Mouse (Mus musculus) monocyte, adult 5-6 weeks (primary cell): Measurements from ENCODE around the gene 1700025F22Rik. TPM values are rescaled to one million over a fixed set of nuclear protein-coding genes. Genes with fewer than 3 reads are reported as not detected.
"Not testable (repeated sequence)": the region's sequence is repeated elsewhere in the genome, so short reads cannot be mapped to it uniquely, and the experiment has no call there.

Experiments used
- ATAC-seq: fragments of 153-309, 156-312 bp; replicated peaks from 2 replicates; pipeline ENCODE4 v1.8.0; 2017; ENCODE audit warnings: mild to moderate bottlenecking; ENCODE audit not compliant: low TSS enrichment, insufficient number of reproducible peaks, severe bottlenecking, poor library complexity, low FRiP score
- total RNA-seq: library from RNA; stranded (forward); fragments of 200-1000, 200-491, 200-594 nt; gene quantifications from 3 replicates; pipeline ENCODE4 v1.2.3, GENCODE M21; 2017

Gene 1700025F22Rik
- not detected in 3 replicates for total RNA-seq

GRCm38 (mm10) chr19:11165172-11165571, at the start of gene 1700025F22Rik:
1700025F22Rik (minus strand) TSS chr19:11165320.
- peak; percentile 87 for ATAC-seq

GRCm38 (mm10) chr19:11196546-11196945, 31.4 kb upstream of the 1700025F22Rik start, which contains the start of gene Ms4a13:
Ms4a13 (minus strand) TSS chr19:11196737.
- ATAC-seq = no peak

GRCm38 (mm10) chr19:11192552-11192951, 27.4 kb upstream of the 1700025F22Rik start:
- ATAC-seq = no peak

GRCm38 (mm10) chr19:11184121-11184520, 19.0 kb upstream of the 1700025F22Rik start:
- peak; percentile 68; the same call in 1 of the 2 replicates for ATAC-seq

GRCm38 (mm10) chr19:11177464-11177863, 12.3 kb upstream of the 1700025F22Rik start:
- no peak for ATAC-seq

- ATAC-seq = not testable (repeated sequence)
These were observed 7.2 kb downstream of the 1700025F22Rik start for GRCm38 (mm10) chr19:11157890-11158289.

- no peak for ATAC-seq
These were observed 29.8 kb downstream of the 1700025F22Rik start for GRCm38 (mm10) chr19:11135336-11135735.

GRCm38 (mm10) chr19:11134852-11135251, 30.3 kb downstream of the 1700025F22Rik start:
- ATAC-seq = no peak

- not testable (repeated sequence) for ATAC-seq
These were observed 34.3 kb downstream of the 1700025F22Rik start, which contains the start of gene 1700017D01Rik for GRCm38 (mm10) chr19:11130776-11131175. 1700017D01Rik (minus strand) TSS chr19:11130876.

- no peak for ATAC-seq
These were observed 35.4 kb downstream of the 1700025F22Rik start for GRCm38 (mm10) chr19:11129702-11130101.

- ATAC-seq = peak; percentile 91
These were observed 44.1 kb downstream of the 1700025F22Rik start for GRCm38 (mm10) chr19:11121016-11121420.

- peak; percentile 93 for ATAC-seq
These were observed 45.8 kb downstream of the 1700025F22Rik start for GRCm38 (mm10) chr19:11119338-11119737.

- peak; percentile 96 for ATAC-seq
These were observed 57.4 kb downstream of the 1700025F22Rik start for GRCm38 (mm10) chr19:11107746-11108145.

- peak; percentile 59; the same call in 1 of the 2 replicates for ATAC-seq
These were observed 63.2 kb downstream of the 1700025F22Rik start for GRCm38 (mm10) chr19:11101880-11102279.

GRCm38 (mm10) chr19:11098401-11098800, 66.7 kb downstream of the 1700025F22Rik start:
- no peak for ATAC-seq

- ATAC-seq = not testable (repeated sequence)
These were observed 73.0 kb downstream of the 1700025F22Rik start for GRCm38 (mm10) chr19:11092131-11092530.

Other genes with a start within 250 kb of the 1700025F22Rik start
- not detected in 3 replicates for gene Zp1, start 244.7 kb downstream of the 1700025F22Rik start, total RNA-seq
- 0.75 to 1.6 TPM in 2 of 3 replicates, not detected in the other for gene Ptgdr2, start 228.2 kb downstream of the 1700025F22Rik start, total RNA-seq
- 15.3 to 26.6 TPM (median 16.1 TPM) in 3 replicates for gene Ccdc86, start 216.1 kb downstream of the 1700025F22Rik start, total RNA-seq
- not detected in 3 replicates for gene Ms4a10, start 190.7 kb downstream of the 1700025F22Rik start, total RNA-seq
- 0.67 to 2.7 TPM in 2 of 3 replicates, not detected in the other for gene Ms4a15, start 172.1 kb downstream of the 1700025F22Rik start, total RNA-seq
- not detected in 3 replicates for gene Ms4a18, start 147.3 kb downstream of the 1700025F22Rik start, total RNA-seq
- 1.1 to 8.6 TPM (median 4.5 TPM) in 3 replicates for gene Ms4a8a, start 84.2 kb downstream of the 1700025F22Rik start, total RNA-seq
- gene 1700017D01Rik, start 34.4 kb downstream of the 1700025F22Rik start, total RNA-seq = 3.3 TPM in 1 of 3 replicates, not detected in the others
- not detected in 3 replicates for gene Ms4a13, start 31.4 kb upstream of the 1700025F22Rik start, total RNA-seq
- gene Ms4a12, start 67.1 kb upstream of the 1700025F22Rik start, total RNA-seq = not detected in 3 replicates
- gene Ms4a1, start 100.9 kb upstream of the 1700025F22Rik start, total RNA-seq = 74.5 to 134 TPM (median 101 TPM) in 3 replicates
- not detected in 3 replicates for gene Ms4a5, start 118.6 kb upstream of the 1700025F22Rik start, total RNA-seq
- 0.29 to 0.64 TPM in 2 of 3 replicates, not detected in the other for gene Ms4a14, start 149.1 kb upstream of the 1700025F22Rik start, total RNA-seq
- gene Ms4a7, start 170.8 kb upstream of the 1700025F22Rik start, total RNA-seq = 2.2 to 2.4 TPM (median 2.4 TPM) in 3 replicates
- gene Ms4a4a, start 210.2 kb upstream of the 1700025F22Rik start, total RNA-seq = 8.1 to 35.7 TPM (median 9.7 TPM) in 3 replicates
- 52.0 to 109 TPM (median 89.6 TPM) in 3 replicates for gene Ms4a4c, start 239.4 kb upstream of the 1700025F22Rik start, total RNA-seq